Mouse (Mus musculus): ENCODE measurements around the gene Nup160. TPM values are rescaled to one million over a fixed set of nuclear protein-coding genes. Genes with fewer than 3 reads are reported as not detected.

Nup160 gene
- polyA plus RNA-seq, 1 experiment from 2014 or later, result 11.1 TPM

GRCm38 (mm10) chr2:90659639-90660038, 17.4 kb upstream of the Nup160 start:
- no peaks in the 10 kb centered on the region for H3K9me3 ChIP-seq (ENCODE audit: low read length)
- H3K36me3 ChIP-seq (ENCODE audit: insufficient read depth, low read length), result no peaks in the 10 kb centered on the region
- ATAC-seq (no peak), DNase-seq (ENCODE audit: low spot score) (no peak)
- no peaks in the 10 kb centered on the region for H3K4me1 ChIP-seq (ENCODE audit: insufficient read depth, low read depth, low read length)
- no peak overlapping the region for H3K27ac ChIP-seq (ENCODE audit: low read length)
- H3K4me2 ChIP-seq (replicated peaks; ENCODE audit: low read depth, low read length), result no peak overlapping the region
- TF ChIP-seq EP300 (IDR thresholded peaks at IDR 0.05) (no peak), CTCF (IDR thresholded peaks at IDR 0.05) (no peak)
- no peak overlapping the region for H3K9ac ChIP-seq (replicated peaks; ENCODE audit: low read depth)
- H3K27me3 ChIP-seq (replicated peaks; ENCODE audit: insufficient read depth, low read length), result no peaks in the 10 kb centered on the region
- WGBS, result 69% methylated on average over 3 of the region's 3 CpGs
- no peak overlapping the region for H3K4me3 ChIP-seq (ENCODE audit: low read depth, low read length)

GRCm38 (mm10) chr2:90660947-90661346, 16.1 kb upstream of the Nup160 start:
- Histone ChIP-seq H3K4me1 (ENCODE audit: insufficient read depth, low read depth, low read length) (no peaks in the 10 kb centered on the region), H3K4me2 (replicated peaks; ENCODE audit: low read depth, low read length) (no peak overlapping the region), H3K9me3 (ENCODE audit: low read length) (no peaks in the 10 kb centered on the region), H3K4me3 (ENCODE audit: low read depth, low read length) (no peak overlapping the region), H3K36me3 (ENCODE audit: insufficient read depth, low read length) (no peaks in the 10 kb centered on the region), H3K27me3 (replicated peaks; ENCODE audit: insufficient read depth, low read length) (no peaks in the 10 kb centered on the region), H3K27ac (ENCODE audit: low read length) (no peak overlapping the region), H3K9ac (replicated peaks; ENCODE audit: low read depth) (no peak overlapping the region)
- no peak for DNase-seq (ENCODE audit: low spot score)
- 81% methylated on average over 1 of the region's 1 CpGs for WGBS
- TF ChIP-seq EP300 (IDR thresholded peaks at IDR 0.05), result no peak
- ATAC-seq, result no peak

GRCm38 (mm10) chr2:90661426-90661825, 15.6 kb upstream of the Nup160 start:
- TF ChIP-seq EP300 (IDR thresholded peaks at IDR 0.05), result peak; percentile 92
- no peak for TF ChIP-seq CTCF (IDR thresholded peaks at IDR 0.05)

GRCm38 (mm10) chr2:90666591-90667387, 10.2 kb upstream of the Nup160 start:
- DNase-seq (ENCODE audit: low spot score), result no peak
- TF ChIP-seq EP300 (IDR thresholded peaks at IDR 0.05) (no peak), CTCF (IDR thresholded peaks at IDR 0.05) (no peak)
- 55% methylated on average over 11 of the region's 11 CpGs for WGBS

More at GRCm38 (mm10) chr2:90661426-90661825, 15.6 kb upstream of the Nup160 start:
- H3K36me3 ChIP-seq (ENCODE audit: insufficient read depth, low read length), result no peaks in the 10 kb centered on the region
- H3K4me2 ChIP-seq (replicated peaks; ENCODE audit: low read depth, low read length), result no peak overlapping the region
- WGBS, result 21% methylated on average over 3 of the region's 3 CpGs
- peak; percentile 67 for DNase-seq (ENCODE audit: low spot score)
- H3K4me1 ChIP-seq (ENCODE audit: insufficient read depth, low read depth, low read length), result no peaks in the 10 kb centered on the region
- H3K27ac ChIP-seq (ENCODE audit: low read length), result no peak overlapping the region
- ATAC-seq, result peak; percentile 93
- no peak overlapping the region for H3K4me3 ChIP-seq (ENCODE audit: low read depth, low read length)
- no peaks in the 10 kb centered on the region for H3K9me3 ChIP-seq (ENCODE audit: low read length)
- no peak overlapping the region for H3K9ac ChIP-seq (replicated peaks; ENCODE audit: low read depth)
- no peaks in the 10 kb centered on the region for H3K27me3 ChIP-seq (replicated peaks; ENCODE audit: insufficient read depth, low read length)

GRCm38 (mm10) chr2:90667388-90668265, 9.4 kb upstream of the Nup160 start:
- no peaks in the 10 kb centered on the region for H3K9me3 ChIP-seq (ENCODE audit: low read length)
- TF ChIP-seq EP300 (IDR thresholded peaks at IDR 0.05), result no peak
- TF ChIP-seq CTCF (IDR thresholded peaks at IDR 0.05), result no peak
- peak; percentile 41 for DNase-seq (ENCODE audit: low spot score)
- H3K27ac ChIP-seq (ENCODE audit: low read length), result no peak overlapping the region
- H3K4me2 ChIP-seq (replicated peaks; ENCODE audit: low read depth, low read length), result peak overlapping the region; percentile 23; the same call in 1 of the 2 replicates
- H3K4me3 ChIP-seq (ENCODE audit: low read depth, low read length), result no peak overlapping the region
- no peak overlapping the region for H3K9ac ChIP-seq (replicated peaks; ENCODE audit: low read depth)
- H3K27me3 ChIP-seq (replicated peaks; ENCODE audit: insufficient read depth, low read length), result no peaks in the 10 kb centered on the region
- no peak for ATAC-seq
- no peaks in the 10 kb centered on the region for H3K4me1 ChIP-seq (ENCODE audit: insufficient read depth, low read depth, low read length)
- 20% methylated on average over 21 of the region's 21 CpGs for WGBS
- no peaks in the 10 kb centered on the region for H3K36me3 ChIP-seq (ENCODE audit: insufficient read depth, low read length)

More at GRCm38 (mm10) chr2:90666591-90667387, 10.2 kb upstream of the Nup160 start:
- Histone ChIP-seq H3K4me1 (ENCODE audit: insufficient read depth, low read depth, low read length) (no peaks in the 10 kb centered on the region), H3K4me2 (replicated peaks; ENCODE audit: low read depth, low read length) (no peak overlapping the region), H3K36me3 (ENCODE audit: insufficient read depth, low read length) (no peaks in the 10 kb centered on the region), H3K27me3 (replicated peaks; ENCODE audit: insufficient read depth, low read length) (no peaks in the 10 kb centered on the region), H3K27ac (ENCODE audit: low read length) (no peak overlapping the region), H3K9me3 (ENCODE audit: low read length) (no peaks in the 10 kb centered on the region), H3K9ac (replicated peaks; ENCODE audit: low read depth) (no peak overlapping the region), H3K4me3 (ENCODE audit: low read depth, low read length) (no peak overlapping the region)
- no peak for ATAC-seq

- WGBS, result 48% methylated on average over 6 of the region's 6 CpGs
Measured at GRCm38 (mm10) chr2:90670343-90670742, 6.7 kb upstream of the Nup160 start.

More at GRCm38 (mm10) chr2:90670343-90670742, 6.7 kb upstream of the Nup160 start:
- peak; percentile 83 for TF ChIP-seq EP300 (IDR thresholded peaks at IDR 0.05)
- TF ChIP-seq CTCF (IDR thresholded peaks at IDR 0.05), result no peak
- H3K4me1 ChIP-seq (ENCODE audit: insufficient read depth, low read depth, low read length), result no peaks in the 10 kb centered on the region
- no peaks in the 10 kb centered on the region for H3K36me3 ChIP-seq (ENCODE audit: insufficient read depth, low read length)
- H3K27ac ChIP-seq (ENCODE audit: low read length), result no peak overlapping the region
- no peak overlapping the region for H3K4me2 ChIP-seq (replicated peaks; ENCODE audit: low read depth, low read length)
- ATAC-seq (peak; percentile 78), DNase-seq (ENCODE audit: low spot score) (peak; percentile 62)
- H3K4me3 ChIP-seq (ENCODE audit: low read depth, low read length), result no peak overlapping the region
- no peaks in the 10 kb centered on the region for H3K27me3 ChIP-seq (replicated peaks; ENCODE audit: insufficient read depth, low read length)
- no peak overlapping the region for H3K9ac ChIP-seq (replicated peaks; ENCODE audit: low read depth)
- H3K9me3 ChIP-seq (ENCODE audit: low read length), result no peaks in the 10 kb centered on the region
